Mouse (Mus musculus): ENCODE measurements around the gene Nmrk2. TPM values are rescaled to one million over a fixed set of nuclear protein-coding genes. Genes with fewer than 3 reads are reported as not detected.

The Nmrk2 gene
- polyA plus RNA-seq, 1 experiment from 2014 or later = not detected

DNA sequence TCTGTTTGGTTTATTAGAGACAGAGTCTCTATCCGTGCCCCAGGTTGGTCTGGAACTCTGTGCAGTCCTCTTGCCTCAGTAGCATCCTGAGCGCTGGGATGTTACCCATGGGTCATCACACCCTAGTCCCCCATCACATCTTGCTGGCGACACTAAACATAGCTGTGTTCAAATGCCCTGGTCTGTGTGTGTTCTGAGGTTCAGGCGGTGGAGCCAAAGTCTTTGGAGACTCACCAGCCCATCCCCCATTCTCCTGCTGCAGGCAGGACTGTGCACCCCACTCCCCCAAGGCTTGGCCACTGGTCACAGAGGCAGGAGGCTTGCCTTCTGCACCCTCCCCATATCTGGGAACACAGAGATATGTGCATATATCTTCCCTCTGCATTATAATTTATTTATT lies 2.3 kb upstream of the Nmrk2 start:
- no peaks in the 10 kb centered on the region for H3K36me3 ChIP-seq (replicated peaks; ENCODE audit: control insufficient read depth, insufficient read depth, low read depth, low read length)
- ATAC-seq (replicated peaks; ENCODE audit: insufficient number of reproducible peaks, low FRiP score, low TSS enrichment, low read depth) (no peak), DNase-seq (ENCODE audit: low spot score) (no peak)
- no peak overlapping the region for H3K4me3 ChIP-seq (ENCODE audit: low read depth, low read length)
- H3K4me2 ChIP-seq (ENCODE audit: low read depth, low read length) = no peak overlapping the region
- H3K9ac ChIP-seq (replicated peaks; ENCODE audit: low read length) = no peak overlapping the region
- H3K27me3 ChIP-seq (ENCODE audit: control insufficient read depth, insufficient read depth, low read length) = no peaks in the 10 kb centered on the region
- H3K9me3 ChIP-seq (replicated peaks; ENCODE audit: control insufficient read depth, low read length) = no peaks in the 10 kb centered on the region
- H3K4me1 ChIP-seq (ENCODE audit: control insufficient read depth, insufficient read depth, low read length) = no peaks in the 10 kb centered on the region
- 70% methylated on average over 4 of the region's 4 CpGs for WGBS
- no peak overlapping the region for H3K27ac ChIP-seq (replicated peaks; ENCODE audit: low read depth, low read length)

DNA sequence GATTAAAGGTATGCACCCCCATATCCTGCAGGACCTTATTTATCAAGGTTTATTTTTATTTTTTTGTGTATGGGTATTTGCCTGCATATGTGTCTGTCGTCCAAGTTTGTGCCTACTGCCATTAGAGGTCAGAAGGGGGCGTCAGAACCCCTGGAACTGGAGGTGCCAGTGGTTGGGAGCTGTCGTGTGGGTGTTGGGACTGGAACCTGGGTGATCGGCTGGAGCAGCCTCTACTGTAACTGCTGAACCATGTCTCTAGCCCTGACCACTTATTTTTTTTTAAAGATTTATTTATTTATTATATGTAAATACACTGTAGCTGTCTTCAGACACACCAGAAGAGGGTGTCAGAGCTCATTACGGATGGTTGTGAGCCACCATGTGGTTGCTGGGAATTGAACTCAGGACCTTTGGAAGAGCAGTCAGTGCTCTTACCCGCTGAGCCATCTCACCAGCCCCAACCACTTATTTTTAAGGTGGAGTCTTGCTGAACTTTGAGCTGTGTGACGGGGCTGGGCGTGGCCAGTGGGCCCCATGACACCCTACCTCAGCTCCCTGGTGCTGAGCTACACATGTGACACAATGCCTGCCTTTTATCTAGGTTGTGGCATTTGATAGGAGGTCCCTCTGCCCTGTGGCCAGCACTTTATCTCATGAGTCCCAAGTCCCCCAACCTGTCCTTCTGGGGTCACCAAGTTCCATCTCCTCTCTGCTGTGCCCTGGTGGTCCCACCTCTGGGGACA lies 1.3 kb upstream of the Nmrk2 start:
- no peaks in the 10 kb centered on the region for H3K27me3 ChIP-seq (ENCODE audit: control insufficient read depth, insufficient read depth, low read length)

DNA sequence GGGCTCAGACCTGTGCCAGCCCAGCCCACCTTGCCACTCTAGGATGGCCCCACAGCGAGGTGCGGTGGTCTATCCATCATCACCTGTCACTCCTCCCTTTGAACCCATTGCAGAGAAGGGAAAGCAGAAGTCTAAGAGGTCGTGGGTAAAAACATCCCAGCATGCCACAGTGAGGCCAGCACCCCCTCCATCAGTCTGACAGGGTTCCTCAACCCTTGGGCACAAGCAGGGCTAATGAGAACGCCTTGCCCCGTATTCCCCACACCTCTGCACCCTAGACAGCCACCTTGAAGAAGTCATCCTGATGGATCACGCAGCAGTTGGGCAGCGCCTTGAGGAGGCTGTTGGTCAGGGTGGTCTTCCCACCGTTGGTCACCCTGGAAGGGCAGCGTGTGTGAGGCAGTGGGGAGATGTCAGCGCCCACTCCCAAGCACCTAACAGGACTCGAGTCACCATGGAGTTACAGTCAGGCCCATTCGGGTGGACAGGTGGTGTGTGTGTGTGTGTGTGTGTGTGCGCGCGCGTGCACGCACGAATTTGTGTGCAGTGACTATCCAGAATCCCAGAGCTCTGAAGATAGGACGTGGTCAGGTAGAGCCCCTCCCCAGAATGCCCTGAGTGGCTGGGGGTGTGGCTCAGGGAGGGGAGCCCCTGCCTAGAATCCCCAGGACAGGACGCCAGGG lies 1.1 kb downstream of the Nmrk2 start:
- no peak overlapping the region for H3K27ac ChIP-seq (replicated peaks; ENCODE audit: low read depth, low read length)
- no peaks in the 10 kb centered on the region for H3K4me1 ChIP-seq (ENCODE audit: control insufficient read depth, insufficient read depth, low read length)
- no peak for ATAC-seq (replicated peaks; ENCODE audit: insufficient number of reproducible peaks, low FRiP score, low TSS enrichment, low read depth)
- H3K27me3 ChIP-seq (ENCODE audit: control insufficient read depth, insufficient read depth, low read length) = peaks cover 3% of the 10 kb centered on the region
- H3K36me3 ChIP-seq (replicated peaks; ENCODE audit: control insufficient read depth, insufficient read depth, low read depth, low read length) = no peaks in the 10 kb centered on the region
- H3K4me3 ChIP-seq (ENCODE audit: low read depth, low read length) = no peak overlapping the region
- no peak for DNase-seq (ENCODE audit: low spot score)
- 77% methylated on average over 20 of the region's 20 CpGs for WGBS
- H3K9me3 ChIP-seq (replicated peaks; ENCODE audit: control insufficient read depth, low read length) = no peaks in the 10 kb centered on the region
- no peak overlapping the region for H3K9ac ChIP-seq (replicated peaks; ENCODE audit: low read length)
- H3K4me2 ChIP-seq (ENCODE audit: low read depth, low read length) = no peak overlapping the region

More for the DNA sequence above, 1.3 kb upstream of the Nmrk2 start:
- Histone ChIP-seq H3K9ac (replicated peaks; ENCODE audit: low read length) (no peak overlapping the region), H3K4me2 (ENCODE audit: low read depth, low read length) (no peak overlapping the region), H3K36me3 (replicated peaks; ENCODE audit: control insufficient read depth, insufficient read depth, low read depth, low read length) (no peaks in the 10 kb centered on the region), H3K9me3 (replicated peaks; ENCODE audit: control insufficient read depth, low read length) (no peaks in the 10 kb centered on the region), H3K4me1 (ENCODE audit: control insufficient read depth, insufficient read depth, low read length) (no peaks in the 10 kb centered on the region), H3K4me3 (ENCODE audit: low read depth, low read length) (no peak overlapping the region), H3K27ac (replicated peaks; ENCODE audit: low read depth, low read length) (no peak overlapping the region)
- 71% methylated on average over 8 of the region's 8 CpGs for WGBS
- no peak for ATAC-seq (replicated peaks; ENCODE audit: insufficient number of reproducible peaks, low FRiP score, low TSS enrichment, low read depth)
- no peak for DNase-seq (ENCODE audit: low spot score)

DNA sequence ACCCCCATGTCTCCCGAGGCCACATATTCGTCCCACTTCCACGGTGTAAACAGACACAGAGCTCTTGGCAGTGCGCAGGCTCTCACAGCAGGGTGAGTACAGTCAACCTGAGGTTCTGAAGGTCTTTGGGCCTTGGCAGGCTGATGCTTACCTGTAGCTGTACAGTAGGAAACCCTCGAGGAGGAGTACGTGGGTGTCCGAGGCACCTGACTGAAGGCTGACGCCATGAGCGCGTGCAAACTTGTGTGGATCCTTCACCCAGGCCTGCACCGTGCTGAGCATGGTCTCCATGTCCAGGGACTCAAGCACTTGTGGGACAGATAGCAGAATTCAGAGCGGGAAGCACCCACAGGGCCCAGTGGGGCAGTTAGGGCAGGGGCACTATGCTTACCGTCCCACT lies 1.7 kb downstream of the Nmrk2 start:
- H3K36me3 ChIP-seq (replicated peaks; ENCODE audit: control insufficient read depth, insufficient read depth, low read depth, low read length) = no peaks in the 10 kb centered on the region
- DNase-seq (ENCODE audit: low spot score) = no peak
- no peaks in the 10 kb centered on the region for H3K4me1 ChIP-seq (ENCODE audit: control insufficient read depth, insufficient read depth, low read length)
- no peak overlapping the region for H3K4me3 ChIP-seq (ENCODE audit: low read depth, low read length)
- no peak for ATAC-seq (replicated peaks; ENCODE audit: insufficient number of reproducible peaks, low FRiP score, low TSS enrichment, low read depth)
- H3K27ac ChIP-seq (replicated peaks; ENCODE audit: low read depth, low read length) = no peak overlapping the region
- H3K9ac ChIP-seq (replicated peaks; ENCODE audit: low read length) = no peak overlapping the region
- peaks cover 9% of the 10 kb centered on the region for H3K27me3 ChIP-seq (ENCODE audit: control insufficient read depth, insufficient read depth, low read length)
- H3K4me2 ChIP-seq (ENCODE audit: low read depth, low read length) = no peak overlapping the region
- H3K9me3 ChIP-seq (replicated peaks; ENCODE audit: control insufficient read depth, low read length) = no peaks in the 10 kb centered on the region
- 88% methylated on average over 13 of the region's 13 CpGs for WGBS

DNA sequence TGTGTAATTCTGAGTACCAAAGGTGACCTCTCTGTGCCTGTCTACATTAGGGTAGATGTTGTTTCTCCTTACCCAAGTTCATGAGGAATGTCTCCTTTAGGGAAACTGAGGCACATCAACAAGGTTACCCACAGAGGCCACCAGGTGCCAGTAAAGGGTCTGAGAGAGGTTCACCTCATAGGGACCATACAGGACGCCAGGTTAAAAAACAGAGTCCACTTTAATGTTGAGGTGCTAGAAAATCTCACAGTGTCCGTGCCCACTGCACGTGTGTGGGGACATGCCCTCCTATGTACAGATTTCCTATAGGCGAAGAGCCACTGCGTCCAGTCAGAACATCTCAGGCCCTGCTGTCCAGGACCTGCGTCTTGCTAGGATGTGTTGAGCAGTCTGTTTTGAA lies 2.9 kb downstream of the Nmrk2 start:
- no peak overlapping the region for H3K9ac ChIP-seq (replicated peaks; ENCODE audit: low read length)
- ATAC-seq (replicated peaks; ENCODE audit: insufficient number of reproducible peaks, low FRiP score, low TSS enrichment, low read depth) = no peak
- no peak overlapping the region for H3K4me2 ChIP-seq (ENCODE audit: low read depth, low read length)
- no peak for DNase-seq (ENCODE audit: low spot score)
- 79% methylated on average over 6 of the region's 6 CpGs for WGBS
- H3K27me3 ChIP-seq (ENCODE audit: control insufficient read depth, insufficient read depth, low read length) = peaks cover 18% of the 10 kb centered on the region
- peaks cover 5% of the 10 kb centered on the region; the same call in 1 of the 2 replicates for H3K4me1 ChIP-seq (ENCODE audit: control insufficient read depth, insufficient read depth, low read length)
- no peak overlapping the region for H3K4me3 ChIP-seq (ENCODE audit: low read depth, low read length)
- no peaks in the 10 kb centered on the region for H3K9me3 ChIP-seq (replicated peaks; ENCODE audit: control insufficient read depth, low read length)
- no peaks in the 10 kb centered on the region for H3K36me3 ChIP-seq (replicated peaks; ENCODE audit: control insufficient read depth, insufficient read depth, low read depth, low read length)
- no peak overlapping the region for H3K27ac ChIP-seq (replicated peaks; ENCODE audit: low read depth, low read length)

DNA sequence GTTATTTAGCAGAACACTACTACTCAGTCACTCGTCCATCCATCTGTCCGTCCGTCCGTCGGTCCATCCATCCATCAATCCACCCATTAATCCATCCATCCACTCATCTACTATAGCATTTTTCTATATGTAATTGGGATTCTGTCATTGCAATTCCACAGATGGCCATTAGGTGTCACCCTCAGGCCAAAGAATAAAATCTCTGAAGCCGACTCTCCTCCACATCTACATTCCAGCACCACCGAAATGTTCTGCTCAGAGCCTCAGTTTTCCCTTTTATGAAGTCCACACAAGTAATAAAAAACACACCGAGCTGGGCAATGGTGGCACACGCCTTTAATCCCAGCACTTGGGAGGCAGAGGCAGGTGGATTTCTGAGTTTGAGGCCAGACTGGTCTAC lies 3.6 kb downstream of the Nmrk2 start:
- WGBS = 4% methylated on average over 9 of the region's 9 CpGs
- H3K4me2 ChIP-seq (ENCODE audit: low read depth, low read length) = no peak overlapping the region
- DNase-seq (ENCODE audit: low spot score) (peak; percentile 87), ATAC-seq (replicated peaks; ENCODE audit: insufficient number of reproducible peaks, low FRiP score, low TSS enrichment, low read depth) (no peak)
- H3K27ac ChIP-seq (replicated peaks; ENCODE audit: low read depth, low read length) = no peak overlapping the region
- H3K9me3 ChIP-seq (replicated peaks; ENCODE audit: control insufficient read depth, low read length) = no peaks in the 10 kb centered on the region
- H3K36me3 ChIP-seq (replicated peaks; ENCODE audit: control insufficient read depth, insufficient read depth, low read depth, low read length) = no peaks in the 10 kb centered on the region
- H3K4me3 ChIP-seq (ENCODE audit: low read depth, low read length) = no peak overlapping the region
- H3K9ac ChIP-seq (replicated peaks; ENCODE audit: low read length) = no peak overlapping the region
- peaks cover 20% of the 10 kb centered on the region for H3K27me3 ChIP-seq (ENCODE audit: control insufficient read depth, insufficient read depth, low read length)
- H3K4me1 ChIP-seq (ENCODE audit: control insufficient read depth, insufficient read depth, low read length) = peaks cover 6% of the 10 kb centered on the region; the same call in 1 of the 2 replicates

DNA sequence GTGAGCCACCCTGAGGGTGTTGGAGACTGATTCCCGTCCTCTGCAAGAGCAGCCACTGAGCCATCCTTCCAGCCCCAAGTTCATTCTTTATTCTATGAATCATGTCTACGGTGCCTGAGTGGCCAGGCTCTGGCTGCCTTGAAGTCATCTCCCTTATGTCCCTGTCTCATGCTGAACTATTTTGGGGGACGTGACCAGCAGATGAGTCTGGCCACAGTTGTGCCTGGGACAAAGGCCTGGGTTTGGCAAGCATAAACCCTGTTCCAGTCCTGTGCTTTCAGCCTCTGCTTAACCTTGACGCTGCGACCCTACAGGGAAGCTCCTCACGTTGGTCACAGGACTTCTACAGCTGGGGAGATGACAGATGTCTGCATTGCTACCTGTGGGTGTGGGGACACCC lies 4.5 kb downstream of the Nmrk2 start:
- no peak overlapping the region for H3K9ac ChIP-seq (replicated peaks; ENCODE audit: low read length)
- H3K27me3 ChIP-seq (ENCODE audit: control insufficient read depth, insufficient read depth, low read length) = peaks cover 20% of the 10 kb centered on the region
- H3K36me3 ChIP-seq (replicated peaks; ENCODE audit: control insufficient read depth, insufficient read depth, low read depth, low read length) = no peaks in the 10 kb centered on the region
- H3K9me3 ChIP-seq (replicated peaks; ENCODE audit: control insufficient read depth, low read length) = no peaks in the 10 kb centered on the region
- 52% methylated on average over 6 of the region's 6 CpGs for WGBS
- no peak overlapping the region for H3K4me2 ChIP-seq (ENCODE audit: low read depth, low read length)
- DNase-seq (ENCODE audit: low spot score) (no peak), ATAC-seq (replicated peaks; ENCODE audit: insufficient number of reproducible peaks, low FRiP score, low TSS enrichment, low read depth) (no peak)
- H3K27ac ChIP-seq (replicated peaks; ENCODE audit: low read depth, low read length) = no peak overlapping the region
- H3K4me3 ChIP-seq (ENCODE audit: low read depth, low read length) = no peak overlapping the region
- peaks cover 6% of the 10 kb centered on the region for H3K4me1 ChIP-seq (ENCODE audit: control insufficient read depth, insufficient read depth, low read length)

DNA sequence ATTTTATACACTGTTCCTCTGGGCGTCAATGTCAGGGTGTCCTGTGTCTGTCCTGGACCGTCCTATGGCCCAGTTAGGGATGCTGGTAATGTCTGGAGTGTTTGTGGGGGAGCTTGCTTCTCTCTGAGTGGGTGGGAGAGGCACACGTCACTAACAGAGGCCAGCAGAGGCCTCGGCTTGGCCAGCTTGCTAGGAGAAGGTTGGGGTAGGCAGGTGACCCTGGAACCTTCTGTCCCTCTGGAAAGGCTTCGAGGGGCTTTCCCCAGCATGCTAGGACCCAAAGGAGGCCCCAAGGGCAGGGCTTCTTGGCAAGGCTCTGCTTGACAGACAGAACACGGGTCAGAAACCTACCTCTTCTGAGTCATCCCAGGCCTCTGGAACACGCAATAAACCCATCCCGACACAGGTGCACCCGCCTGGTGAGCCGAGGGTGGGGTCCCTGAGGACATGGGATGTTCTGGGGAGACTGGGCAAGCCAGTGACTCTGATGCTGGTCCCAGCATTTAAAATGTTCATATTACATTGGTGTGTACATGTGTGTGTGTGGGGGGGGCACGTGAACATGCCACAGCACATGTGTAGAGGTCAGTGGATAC lies 5.3 kb downstream of the Nmrk2 start:
- Histone ChIP-seq H3K9ac (replicated peaks; ENCODE audit: low read length) (no peak overlapping the region), H3K4me1 (ENCODE audit: control insufficient read depth, insufficient read depth, low read length) (peaks cover 6% of the 10 kb centered on the region), H3K27ac (replicated peaks; ENCODE audit: low read depth, low read length) (no peak overlapping the region), H3K4me2 (ENCODE audit: low read depth, low read length) (no peak overlapping the region), H3K9me3 (replicated peaks; ENCODE audit: control insufficient read depth, low read length) (no peaks in the 10 kb centered on the region), H3K27me3 (ENCODE audit: control insufficient read depth, insufficient read depth, low read length) (peaks cover 20% of the 10 kb centered on the region), H3K4me3 (ENCODE audit: low read depth, low read length) (no peak overlapping the region), H3K36me3 (replicated peaks; ENCODE audit: control insufficient read depth, insufficient read depth, low read depth, low read length) (no peaks in the 10 kb centered on the region)
- DNase-seq (ENCODE audit: low spot score) = no peak
- WGBS = 66% methylated on average over 11 of the region's 11 CpGs
- no peak for ATAC-seq (replicated peaks; ENCODE audit: insufficient number of reproducible peaks, low FRiP score, low TSS enrichment, low read depth)

All from embryonic facial prominence, embryonic 11.5 days (tissue).